Mouse (Mus musculus) limb, embryonic 12.5 days (tissue): ENCODE data around the gene Esyt1. TPM values are rescaled to one million over a fixed set of nuclear protein-coding genes. Genes with fewer than 3 reads are reported as not detected.
"Not testable (repeated sequence)": the region's sequence is repeated elsewhere in the genome, so short reads cannot be mapped to it uniquely, and the experiment has no call there.

Source experiments
- ATAC-seq: fragments of 200-750 bp; cut with Nextera tagmentation; 2 replicates; pipeline ENCODE4 v1.8.0; 2017; ENCODE audit warnings: low read depth, moderate TSS enrichment; ENCODE audit not compliant: insufficient number of reproducible peaks, insufficient read depth, low FRiP score, low TSS enrichment
- H3K27ac ChIP-seq: fragments of 300-500 bp; sonication (generic); 2 replicates; pipeline ENCODE4 v1.5.1; 2016; ENCODE audit warnings: mild to moderate bottlenecking, moderate library complexity
- H3K27me3 ChIP-seq: fragments of 300-500 bp; sonication (generic); 2 replicates; pipeline ENCODE4 v1.6.1; 2016; ENCODE audit warnings: mild to moderate bottlenecking, moderate library complexity
- H3K36me3 ChIP-seq: fragments of 300-500 bp; sonication (generic); 2 replicates; pipeline ENCODE4 v1.6.1; 2016; ENCODE audit warnings: mild to moderate bottlenecking, moderate library complexity
- H3K4me1 ChIP-seq: fragments of 300-500 bp; sonication (generic); replicated peaks from 2 replicates; pipeline ENCODE4 v1.6.1; 2016
- H3K4me2 ChIP-seq: fragments of 300-500 bp; sonication (generic); 2 replicates; pipeline ENCODE4 v1.6.1; 2016; ENCODE audit warnings: mild to moderate bottlenecking, moderate library complexity
- H3K4me3 ChIP-seq: fragments of 300-500 bp; sonication (generic); replicated peaks from 2 replicates; pipeline ENCODE4 v1.5.1; 2016; ENCODE audit warnings: mild to moderate bottlenecking
- H3K9ac ChIP-seq: fragments of 300-500 bp; sonication (generic); replicated peaks from 2 replicates; pipeline ENCODE4 v1.6.1; 2016; ENCODE audit warnings: mild to moderate bottlenecking, moderate library complexity
- H3K9me3 ChIP-seq: fragments of 300-500 bp; sonication (generic); 2 replicates; pipeline ENCODE4 v1.6.1; 2016; ENCODE audit warnings: mild to moderate bottlenecking, moderate library complexity
- WGBS: fragments of 180-500 bp; shearing (Covaris S2); methylation state at CpG from one replicate; pipeline ENCODE4 v1.1.7; 2016; 5-methylcytosine and 5-hydroxymethylcytosine counted together
- polyA plus RNA-seq: library from polyadenylated mRNA; unstranded; fragments of >200 nt; fragmentation: Nextera tagmentation; extraction: Ambion mirVana; gene quantifications from 2 replicates; pipeline ENCODE4 v1.2.1, GENCODE M21; 2016

Esyt1 gene
- polyA plus RNA-seq, 1 experiment from 2014 or later, result 18.5 TPM

DNA sequence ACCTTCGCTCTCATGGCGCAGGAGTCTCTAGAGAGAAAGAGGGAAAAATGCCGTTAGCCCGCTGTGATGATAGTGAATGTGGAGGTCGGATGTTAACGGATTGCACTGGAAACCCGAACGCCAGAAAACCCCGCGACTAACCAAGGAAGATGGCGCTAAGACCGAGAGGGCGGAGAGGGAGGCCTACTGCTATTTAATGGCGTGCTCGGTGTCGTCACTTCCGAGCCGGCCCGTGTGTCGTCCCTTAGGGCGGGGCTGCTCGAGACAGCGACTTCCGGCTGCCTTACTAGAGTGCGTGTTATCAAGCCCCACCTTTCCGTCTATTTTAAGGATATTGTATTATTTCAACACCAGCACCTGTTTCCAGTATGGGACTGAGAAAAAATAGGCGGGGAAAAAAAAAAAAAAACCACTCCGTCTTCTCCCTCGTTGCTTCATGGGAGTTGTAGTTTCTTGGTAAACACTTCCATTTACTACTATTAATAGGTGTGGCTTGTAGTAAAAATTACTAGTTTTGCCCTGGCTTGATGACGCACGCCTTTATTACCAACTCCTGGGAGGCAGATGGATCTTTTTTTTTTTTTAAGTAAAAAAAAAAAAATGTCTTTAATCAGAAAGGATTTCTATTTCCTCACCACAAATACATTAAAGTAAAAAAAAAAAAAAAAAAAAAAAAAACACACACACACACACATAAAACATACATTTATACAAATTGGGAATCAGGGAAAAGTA lies 23.4 kb upstream of the Esyt1 start, which contains the start of gene Rpl41:
TSS of gene Rpl41 (minus strand) at position 359 of the 735 bp plus-strand sequence.
- H3K4me1 ChIP-seq, result peaks cover 13% of the 10 kb centered on the region
- H3K27ac ChIP-seq, result peak within 1 kb of the TSS; percentile 97
- H3K4me2 ChIP-seq, result peak within 1 kb of the TSS; percentile 83
- peak; percentile 88 for ATAC-seq
- peak within 1 kb of the TSS; percentile 72 for H3K4me3 ChIP-seq
- H3K9me3 ChIP-seq, result no peaks in the 10 kb centered on the region
- H3K27me3 ChIP-seq, result no peaks in the 10 kb centered on the region
- WGBS, result under 1% methylated on average over 31 of the region's 31 CpGs
- peaks cover 17% of the 10 kb centered on the region for H3K36me3 ChIP-seq
- peak within 1 kb of the TSS; percentile 93 for H3K9ac ChIP-seq

GRCm38 (mm10) chr10:128548051-128548791 lies 22.6 kb upstream of the Esyt1 start:
- not testable (repeated sequence) for ATAC-seq

DNA sequence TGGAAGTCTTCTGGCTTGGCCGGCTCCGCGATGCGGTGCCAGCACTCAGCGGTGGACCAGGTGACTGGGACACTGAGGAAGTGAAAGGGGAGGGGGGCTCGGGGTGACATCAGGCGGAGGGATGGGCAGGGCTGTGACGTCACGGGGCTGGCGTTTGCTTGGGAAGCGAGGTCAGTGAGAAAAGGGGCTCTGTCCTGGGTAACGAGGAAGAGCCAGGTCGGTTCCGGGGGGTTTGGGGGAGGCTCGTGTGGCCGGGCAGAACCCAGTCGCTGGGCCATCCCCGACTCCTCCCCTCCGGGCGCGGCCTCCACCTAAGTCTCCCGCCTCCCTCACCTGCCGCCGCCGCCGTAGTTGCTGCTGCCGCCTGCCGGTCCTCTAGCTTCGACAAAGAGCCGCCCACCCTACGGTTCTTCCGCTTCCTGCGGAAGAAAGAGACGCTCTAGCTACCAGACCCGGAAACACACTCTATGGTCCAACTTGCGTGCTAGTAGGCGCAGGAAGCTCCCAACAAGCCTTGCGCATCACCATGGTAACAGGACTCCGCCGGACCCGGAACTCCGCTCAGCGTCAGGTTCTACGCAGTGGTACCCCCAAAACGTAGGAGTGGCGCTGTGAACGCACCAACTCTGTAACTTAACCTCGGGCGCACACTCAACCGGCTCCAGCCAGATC lies 21.8 kb upstream of the Esyt1 start, which contains the start of gene Zc3h10:
TSS of gene Zc3h10 (minus strand) at position 414 of the 672 bp plus-strand sequence.
- peak within 1 kb of the TSS; percentile 83 for H3K4me2 ChIP-seq
- H3K27me3 ChIP-seq, result no peaks in the 10 kb centered on the region
- peak; percentile 90 for ATAC-seq
- H3K36me3 ChIP-seq, result peaks cover 33% of the 10 kb centered on the region
- H3K27ac ChIP-seq, result peak within 1 kb of the TSS; percentile 97
- H3K9ac ChIP-seq, result peak within 1 kb of the TSS; percentile 93
- H3K4me1 ChIP-seq, result peaks cover 13% of the 10 kb centered on the region
- H3K9me3 ChIP-seq, result no peaks in the 10 kb centered on the region
- 1% methylated on average over 50 of the region's 50 CpGs for WGBS
- H3K4me3 ChIP-seq, result peak within 1 kb of the TSS; percentile 72

More at GRCm38 (mm10) chr10:128548051-128548791, 22.6 kb upstream of the Esyt1 start:
- not testable (repeated sequence) for H3K27me3 ChIP-seq, H3K9me3 ChIP-seq
- Histone ChIP-seq H3K27ac (peak overlapping the region; percentile 97), H3K9ac (peak overlapping the region; percentile 93), H3K4me2 (peak overlapping the region; percentile 83), H3K36me3 (peaks cover 26% of the 10 kb centered on the region), H3K4me3 (peak overlapping the region; percentile 72), H3K4me1 (peaks cover 13% of the 10 kb centered on the region)
- 1% methylated on average over 30 of the region's 30 CpGs for WGBS

GRCm38 (mm10) chr10:128546787-128547186 lies 21.1 kb upstream of the Esyt1 start:
- H3K9ac ChIP-seq, result peak overlapping the region; percentile 62
- H3K9me3 ChIP-seq, result no peaks in the 10 kb centered on the region
- 26% methylated on average over 7 of the region's 7 CpGs for WGBS
- ATAC-seq, result no peak
- peak overlapping the region; percentile 83 for H3K4me2 ChIP-seq
- peak overlapping the region; percentile 72 for H3K4me3 ChIP-seq
- H3K36me3 ChIP-seq, result peaks cover 38% of the 10 kb centered on the region
- H3K27ac ChIP-seq, result peak overlapping the region; percentile 97
- H3K27me3 ChIP-seq, result no peaks in the 10 kb centered on the region
- H3K4me1 ChIP-seq, result peaks cover 13% of the 10 kb centered on the region

DNA sequence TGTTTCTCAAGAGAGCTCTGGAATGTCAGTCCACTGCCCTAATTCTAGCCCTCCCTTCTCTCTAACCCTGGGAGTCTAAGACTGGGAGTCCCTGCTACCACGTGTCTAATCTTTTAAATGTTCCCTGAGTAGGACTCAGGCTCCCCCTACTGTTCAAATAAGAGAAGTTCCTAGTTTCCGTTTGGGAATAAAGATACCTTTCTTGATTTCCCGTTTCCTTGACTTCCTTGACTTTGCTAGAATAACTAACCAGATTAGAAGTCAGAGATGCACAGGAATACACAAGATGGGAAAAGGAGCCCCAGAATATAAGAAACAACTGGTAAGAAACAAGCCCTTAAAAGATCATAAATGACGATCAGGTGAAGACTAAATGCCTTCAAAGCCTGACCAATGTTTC lies 20.7 kb upstream of the Esyt1 start:
- Histone ChIP-seq H3K4me2 (peak overlapping the region; percentile 83), H3K9me3 (no peaks in the 10 kb centered on the region), H3K9ac (peak overlapping the region; percentile 62; the same call in 1 of the 2 replicates), H3K4me1 (peaks cover 13% of the 10 kb centered on the region), H3K27ac (peak overlapping the region; percentile 97; the same call in 1 of the 2 replicates), H3K36me3 (peaks cover 40% of the 10 kb centered on the region), H3K27me3 (no peaks in the 10 kb centered on the region), H3K4me3 (peak overlapping the region; percentile 72)
- 11% methylated on average over 4 of the region's 4 CpGs for WGBS
- ATAC-seq, result no peak

DNA sequence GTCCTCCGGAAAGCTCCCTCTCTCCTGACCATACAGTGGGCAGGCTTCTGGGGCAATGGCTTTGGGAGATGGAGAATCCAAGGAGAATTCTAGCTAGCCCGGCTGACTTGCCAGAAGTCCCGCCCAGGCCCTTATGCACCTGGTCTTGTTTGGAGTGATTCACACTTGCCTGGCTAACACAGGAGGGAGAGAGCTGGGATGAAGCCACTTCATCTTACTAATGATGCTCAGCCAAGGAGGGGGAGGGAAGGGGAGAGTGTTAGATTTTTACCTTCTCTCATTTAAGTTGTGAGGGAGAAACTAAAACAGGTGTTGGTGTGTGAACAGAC lies 19.9 kb upstream of the Esyt1 start:
- no peak overlapping the region for H3K27ac ChIP-seq
- no peak overlapping the region for H3K4me3 ChIP-seq
- peak overlapping the region; percentile 83; the same call in 1 of the 2 replicates for H3K4me2 ChIP-seq
- H3K9me3 ChIP-seq, result no peaks in the 10 kb centered on the region
- peaks cover 13% of the 10 kb centered on the region for H3K4me1 ChIP-seq
- no peak for ATAC-seq
- H3K9ac ChIP-seq, result no peak overlapping the region
- no peaks in the 10 kb centered on the region for H3K27me3 ChIP-seq
- H3K36me3 ChIP-seq, result peaks cover 45% of the 10 kb centered on the region
- 85% methylated on average over 3 of the region's 3 CpGs for WGBS

DNA sequence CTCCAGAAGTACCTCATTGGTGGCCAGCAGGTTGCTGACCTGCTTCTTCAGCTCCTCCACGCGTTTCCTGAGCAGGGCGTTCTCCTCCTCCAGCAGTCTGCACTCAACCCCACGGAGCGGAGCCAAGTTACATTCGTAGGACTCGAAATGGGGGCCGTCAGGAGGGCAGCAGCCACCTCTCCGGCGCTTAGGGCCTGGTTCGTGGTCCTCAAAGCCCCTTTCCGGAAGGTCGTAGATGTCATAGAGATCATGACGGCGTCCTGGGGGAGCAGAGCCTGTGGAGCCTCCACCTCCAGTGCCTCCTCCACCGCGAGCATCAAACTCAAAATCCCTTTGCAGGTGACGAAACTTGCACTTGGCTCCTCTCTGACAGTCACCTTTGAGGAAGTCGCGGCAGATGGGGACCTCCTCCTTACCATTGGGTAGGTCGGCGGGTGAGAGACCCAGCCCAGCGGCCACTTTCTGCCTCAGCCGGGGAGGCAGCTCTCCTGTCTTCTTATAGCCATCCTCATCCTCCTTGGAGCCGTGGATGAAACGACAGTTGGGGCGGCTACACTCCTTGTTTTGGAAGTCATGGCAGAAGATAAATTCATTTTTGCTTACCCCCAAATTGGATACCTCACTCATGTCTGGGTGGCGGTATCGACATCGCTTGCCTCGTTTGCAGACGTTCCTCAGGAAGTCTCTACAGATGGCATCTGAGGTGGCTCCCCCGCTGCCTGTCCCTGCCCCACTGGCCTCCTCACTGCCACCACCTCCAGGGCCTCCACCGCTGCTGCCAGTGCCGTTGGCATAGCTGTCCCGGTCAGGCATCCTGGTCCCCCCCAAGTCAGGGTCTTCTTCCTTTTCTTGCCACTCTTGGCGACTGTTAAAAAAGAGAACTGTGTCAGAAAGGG lies 19.3 kb upstream of the Esyt1 start:
- peaks cover 45% of the 10 kb centered on the region for H3K36me3 ChIP-seq
- no peak overlapping the region for H3K4me3 ChIP-seq
- no peak overlapping the region for H3K9ac ChIP-seq

GRCm38 (mm10) chr10:128544151-128544657 lies 18.5 kb upstream of the Esyt1 start:
- no peaks in the 10 kb centered on the region for H3K27me3 ChIP-seq
- no peak overlapping the region for H3K4me2 ChIP-seq
- H3K4me1 ChIP-seq, result peaks cover 13% of the 10 kb centered on the region
- no peak overlapping the region for H3K4me3 ChIP-seq
- peaks cover 45% of the 10 kb centered on the region for H3K36me3 ChIP-seq
- H3K9ac ChIP-seq, result no peak overlapping the region
- H3K27ac ChIP-seq, result no peak overlapping the region
- H3K9me3 ChIP-seq, result no peaks in the 10 kb centered on the region
- ATAC-seq, result no peak
- WGBS, result 94% methylated on average over 15 of the region's 15 CpGs

More for the DNA sequence above, 19.3 kb upstream of the Esyt1 start:
- Histone ChIP-seq H3K4me1 (peaks cover 13% of the 10 kb centered on the region), H3K9me3 (no peaks in the 10 kb centered on the region), H3K27ac (no peak overlapping the region), H3K27me3 (no peaks in the 10 kb centered on the region), H3K4me2 (no peak overlapping the region)
- 93% methylated on average over 37 of the region's 37 CpGs for WGBS
- no peak for ATAC-seq

DNA sequence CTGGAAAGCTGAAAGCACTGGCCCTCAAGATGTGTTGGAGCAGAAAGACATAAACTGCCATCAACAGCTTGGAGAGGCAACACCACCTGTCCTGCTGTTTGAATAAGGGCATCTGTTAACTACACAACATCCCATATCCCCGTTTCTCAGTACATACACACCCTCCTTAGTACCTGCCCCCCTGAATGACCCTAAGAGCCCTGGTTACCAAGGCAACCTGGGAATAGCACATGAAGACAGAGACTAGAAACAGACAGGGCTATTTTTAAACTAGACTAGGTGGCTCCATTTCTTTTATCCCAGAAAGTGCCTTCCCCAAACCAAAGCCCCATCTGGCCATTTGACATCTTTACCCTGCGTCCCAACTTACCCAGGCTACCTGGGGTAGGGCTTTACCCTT lies 17.4 kb upstream of the Esyt1 start:
- Histone ChIP-seq H3K36me3 (peaks cover 45% of the 10 kb centered on the region), H3K27me3 (no peaks in the 10 kb centered on the region), H3K9ac (no peak overlapping the region), H3K4me2 (no peak overlapping the region), H3K9me3 (no peaks in the 10 kb centered on the region), H3K4me3 (no peak overlapping the region), H3K27ac (no peak overlapping the region), H3K4me1 (peaks cover 13% of the 10 kb centered on the region)
- ATAC-seq, result no peak
- 83% methylated on average over 2 of the region's 2 CpGs for WGBS

DNA sequence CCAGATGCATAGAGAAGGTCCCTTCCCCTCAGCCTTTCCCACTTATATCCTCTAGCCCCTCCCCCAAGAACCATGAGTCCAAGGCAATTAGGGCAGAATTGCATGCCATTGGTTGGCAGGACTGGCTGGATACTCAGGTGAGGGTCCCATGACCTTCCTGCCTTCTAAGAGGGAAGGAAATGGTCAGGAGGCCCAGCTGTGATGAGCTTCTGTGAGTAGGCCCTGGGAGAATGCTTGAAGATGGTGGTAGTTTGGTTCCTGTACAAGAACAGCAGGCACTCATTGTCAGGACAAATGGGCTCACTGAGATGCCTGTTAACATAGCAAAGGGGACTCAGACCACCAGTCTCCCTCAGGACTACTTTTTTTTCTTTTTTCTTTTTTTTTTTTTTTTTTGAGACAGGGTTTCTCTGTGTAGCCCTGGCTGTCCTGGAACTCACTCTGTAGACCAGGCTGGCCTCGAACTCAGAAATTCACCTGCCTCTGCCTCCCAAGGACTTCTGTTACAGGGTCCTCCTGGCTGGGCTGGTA lies 12.7 kb upstream of the Esyt1 start:
- no peaks in the 10 kb centered on the region for H3K9me3 ChIP-seq
- 0 out of 2 replicates have a peak, but pooled peaks cover 3% of the 10 kb centered on the region for H3K4me1 ChIP-seq
- no peaks in the 10 kb centered on the region for H3K27me3 ChIP-seq
- H3K36me3 ChIP-seq, result peaks cover 21% of the 10 kb centered on the region
- 91% methylated on average over 1 of the region's 1 CpGs for WGBS
- H3K9ac ChIP-seq, result no peak overlapping the region
- no peak overlapping the region for H3K4me2 ChIP-seq
- no peak overlapping the region for H3K27ac ChIP-seq
- ATAC-seq, result no peak
- no peak overlapping the region for H3K4me3 ChIP-seq
